Mouse (Mus musculus) midbrain, embryonic 16.5 days (tissue): ENCODE results near the gene Lime1. TPM values are rescaled to one million over a fixed set of nuclear protein-coding genes. Genes with fewer than 3 reads are reported as not detected.

Experiments
- ATAC-seq: fragments of 200-750 bp; cut with Nextera tagmentation; 2 replicates; pipeline ENCODE4 v1.8.0; 2017; ENCODE audit warnings: moderate TSS enrichment
- H3K27ac ChIP-seq: fragments of 300-500 bp; sonication (generic); 2 replicates; pipeline ENCODE4 v1.5.1; 2014; ENCODE audit warnings: mild to moderate bottlenecking, low read length, mixed read lengths
- H3K27me3 ChIP-seq: fragments of 300-500 bp; sonication (generic); 2 replicates; pipeline ENCODE4 v1.6.1; 2014; ENCODE audit warnings: low read depth, low read length, mixed read lengths; ENCODE audit not compliant: control insufficient read depth, insufficient read depth
- H3K36me3 ChIP-seq: fragments of 300-500 bp; sonication (generic); 2 replicates; pipeline ENCODE4 v1.6.1; 2014; ENCODE audit warnings: mild to moderate bottlenecking, low read length, moderate library complexity, mixed read lengths; ENCODE audit not compliant: control insufficient read depth, insufficient read depth
- H3K4me1 ChIP-seq: fragments of 300-500 bp; sonication (generic); 2 replicates; pipeline ENCODE4 v1.6.1; 2014; ENCODE audit warnings: mild to moderate bottlenecking, low read length, mixed read lengths; ENCODE audit not compliant: control insufficient read depth, insufficient read depth
- H3K4me2 ChIP-seq: fragments of 300-500 bp; sonication (generic); 2 replicates; pipeline ENCODE4 v1.6.1; 2014; ENCODE audit warnings: mild to moderate bottlenecking, low read length, mixed read lengths
- H3K4me3 ChIP-seq: fragments of 300-500 bp; sonication (generic); 2 replicates; pipeline ENCODE4 v1.5.1; 2014; ENCODE audit warnings: low read depth, mild to moderate bottlenecking, low read length, moderate library complexity, mixed read lengths
- H3K9ac ChIP-seq: fragments of 300-500 bp; sonication (generic); 2 replicates; pipeline ENCODE4 v1.6.1; 2014; ENCODE audit warnings: low read depth, low read length, mixed read lengths
- H3K9me3 ChIP-seq: fragments of 300-500 bp; sonication (generic); replicated peaks from 2 replicates; pipeline ENCODE4 v1.6.1; 2014; ENCODE audit warnings: mild to moderate bottlenecking, low read length, mixed read lengths; ENCODE audit not compliant: control insufficient read depth, poor library complexity, severe bottlenecking
- WGBS: fragments of 180-500 bp; shearing (Covaris S2); extraction: QIAGEN DNeasy Blood & Tissue Kit; methylation state at CpG from one replicate; pipeline ENCODE4 v1.1.7; 2014; 5-methylcytosine and 5-hydroxymethylcytosine counted together
- polyA plus RNA-seq: library from polyadenylated mRNA; unstranded; fragments of >200 nt; fragmentation: Nextera tagmentation; extraction: Ambion mirVana; gene quantifications from 2 replicates; pipeline ENCODE4 v1.2.1, GENCODE M21; 2015

Gene Lime1
- polyA plus RNA-seq, 1 experiment from 2014 or later, result 65.9 TPM

DNA sequence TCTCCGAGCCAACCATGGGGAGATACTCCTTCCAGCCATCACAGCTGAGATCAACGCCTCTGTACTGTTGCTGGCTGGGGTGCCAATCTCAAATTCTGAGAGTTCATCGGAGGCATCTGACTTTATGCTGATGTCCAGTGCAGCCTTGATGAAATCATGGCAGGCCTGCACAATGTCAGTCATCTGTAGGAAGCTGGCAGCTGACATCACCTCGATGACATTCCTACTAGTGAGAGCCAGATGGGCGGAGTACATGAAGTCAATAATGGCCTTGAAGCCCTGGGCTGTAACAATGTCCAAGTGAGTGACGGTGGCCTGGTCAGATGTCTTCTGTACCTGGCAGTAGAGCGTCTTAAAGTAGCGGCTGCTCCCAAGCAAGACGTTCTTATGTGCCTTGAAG is 44.0 kb downstream of the Lime1 start:
- H3K9ac ChIP-seq, result no peak overlapping the region
- H3K36me3 ChIP-seq, result peaks cover 18% of the 10 kb centered on the region
- H3K9me3 ChIP-seq, result no peaks in the 10 kb centered on the region
- no peak overlapping the region for H3K4me3 ChIP-seq
- H3K4me1 ChIP-seq, result no peaks in the 10 kb centered on the region
- H3K27me3 ChIP-seq, result no peaks in the 10 kb centered on the region
- 94% methylated on average over 9 of the region's 9 CpGs for WGBS
- no peak overlapping the region for H3K4me2 ChIP-seq
- H3K27ac ChIP-seq, result no peak overlapping the region
- ATAC-seq, result no peak

Other genes with a start within 250 kb of the Lime1 start
- 50.2 and 50.8 TPM in 2 replicates for gene Kcnq2, start 244.8 kb upstream of the Lime1 start, polyA plus RNA-seq
- 10.0 and 11.0 TPM in 2 replicates for gene Eef1a2, start 223.1 kb upstream of the Lime1 start, polyA plus RNA-seq
- 407 and 408 TPM in 2 replicates for gene Ppdpf, start 192.8 kb upstream of the Lime1 start, polyA plus RNA-seq
- gene Ptk6, start 177.3 kb upstream of the Lime1 start, polyA plus RNA-seq, result not detected in 2 replicates
- gene Srms, start 166.9 kb upstream of the Lime1 start, polyA plus RNA-seq, result 0.07 and 0.20 TPM in 2 replicates
- gene Fndc11, start 160.1 kb upstream of the Lime1 start, polyA plus RNA-seq, result 0.41 and 0.42 TPM in 2 replicates
- gene Helz2, start 138.1 kb upstream of the Lime1 start, polyA plus RNA-seq, result 0.32 and 0.44 TPM in 2 replicates
- 16.3 and 17.6 TPM in 2 replicates for gene Gmeb2, start 92.0 kb upstream of the Lime1 start, polyA plus RNA-seq
- gene Stmn3, start 65.6 kb upstream of the Lime1 start, polyA plus RNA-seq, result 1,527 and 1,727 TPM in 2 replicates
- gene Rtel1, start 60.3 kb upstream of the Lime1 start, polyA plus RNA-seq, result 38.8 and 48.8 TPM in 2 replicates
- 88.7 and 94.5 TPM in 2 replicates for gene Zgpat, start 15.2 kb upstream of the Lime1 start, polyA plus RNA-seq
- 84.7 and 93.0 TPM in 2 replicates for gene Arfrp1, start 14.7 kb upstream of the Lime1 start, polyA plus RNA-seq
- 21.6 and 26.2 TPM in 2 replicates for gene Zbtb46, start 79.3 kb downstream of the Lime1 start, polyA plus RNA-seq
- not detected in 2 replicates for gene Abhd16b, start 113.1 kb downstream of the Lime1 start, polyA plus RNA-seq
- gene Tpd52l2, start 117.1 kb downstream of the Lime1 start, polyA plus RNA-seq, result 105 and 109 TPM in 2 replicates
- gene Dnajc5, start 140.4 kb downstream of the Lime1 start, polyA plus RNA-seq, result 291 and 302 TPM in 2 replicates
- 71.2 and 76.0 TPM in 2 replicates for gene Uckl1, start 204.8 kb downstream of the Lime1 start, polyA plus RNA-seq
- 59.7 and 64.6 TPM in 2 replicates for gene Prpf6, start 211.8 kb downstream of the Lime1 start, polyA plus RNA-seq
- 70.0 and 78.0 TPM in 2 replicates for gene Zfp512b, start 212.7 kb downstream of the Lime1 start, polyA plus RNA-seq
- gene Samd10, start 219.1 kb downstream of the Lime1 start, polyA plus RNA-seq, result 213 and 216 TPM in 2 replicates